Mouse (Mus musculus) gastrocnemius, adult 18-20 months (tissue): ENCODE data around the gene Eda. TPM values are rescaled to one million over a fixed set of nuclear protein-coding genes. Genes with fewer than 3 reads are reported as not detected.
"Not testable (repeated sequence)": the region's sequence is repeated elsewhere in the genome, so short reads cannot be mapped to it uniquely, and the experiment has no call there.

Experiments used
- DNase-seq: peaks from one replicate; pipeline ENCODE4 v3.0.0; 2021; ENCODE audit warnings: low spot score
- microRNA-seq: library from miRNA; unstranded; fragments of <30 nt; microRNA quantifications from one replicate; pipeline ENCODE4 v1.2.0, GENCODE M21; 2021
- total RNA-seq, 2 experiments: library from RNA; stranded (reverse); gene quantifications; 2 replicates each; pipeline ENCODE4 v1.2.3; 2021

Eda gene
- total RNA-seq, 2 experiments from 2014 or later, result 1.4 to 1.7 TPM

- DNase-seq, result no peak
Measured at GRCm38 (mm10) chrX:100401657-100402056, 426.3 kb downstream of the Eda start.

- DNase-seq, result no peak
Measured at GRCm38 (mm10) chrX:100409245-100409644, 433.8 kb downstream of the Eda start.

- DNase-seq, result no peak
Measured at GRCm38 (mm10) chrX:100428693-100429092, 453.3 kb downstream of the Eda start, which contains the start of gene Otud6a. Gene Otud6a (plus strand): TSS chrX:100429013.

- no peak for DNase-seq
Measured at GRCm38 (mm10) chrX:100432311-100432710, 456.9 kb downstream of the Eda start.

- not testable (repeated sequence) for DNase-seq
Measured at GRCm38 (mm10) chrX:100442617-100443016, 467.2 kb downstream of the Eda start, which contains the start of gene Awat2. Gene Awat2 (minus strand): TSS chrX:100442717.

- DNase-seq, result no peak
Measured at GRCm38 (mm10) chrX:100443532-100443931, 468.1 kb downstream of the Eda start.

Small RNA genes within 50 kb of the gene (microRNA-seq; reads per million reads assigned to microRNA genes)
- gene Mir676, result 1,292 reads per million, percentile 85 among the genes with 10 or more reads in this experiment

Other genes with a start within 250 kb of the Eda start
- gene Tmem28, start 154.6 kb upstream of the Eda start, total RNA-seq, result under 1 TPM; 0.07 to 0.12 TPM